Comparison of ENCODE assay signal across 24 mouse cellular contexts in the genomic region with DNA sequence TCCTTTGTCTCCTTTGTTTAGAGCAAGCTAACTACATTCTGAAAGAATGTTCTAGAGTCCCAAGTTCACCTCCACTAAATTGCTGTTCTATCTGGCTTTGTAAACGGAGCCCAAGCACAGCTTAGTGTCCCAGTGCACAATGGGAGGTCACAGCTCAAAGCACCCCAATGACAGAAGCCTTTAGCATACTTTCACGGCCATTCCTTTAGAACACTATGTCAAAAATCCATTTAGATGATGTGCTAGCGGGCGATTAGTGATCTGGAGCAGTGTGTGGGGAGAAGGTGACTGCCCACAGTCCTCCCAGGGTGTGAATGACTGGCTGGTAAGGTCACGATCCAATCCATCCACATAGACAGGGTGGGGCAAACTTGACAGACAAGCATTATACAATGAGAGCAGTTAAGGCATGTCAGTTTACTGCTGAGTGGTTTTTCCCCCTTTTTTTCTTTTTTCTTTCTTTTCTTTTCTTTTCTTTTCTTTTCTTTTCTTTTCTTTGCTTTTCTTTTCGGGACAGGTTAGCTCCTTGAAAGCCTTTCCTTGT.
DNase-seq lines count a peak whose midpoint lies in the region; ATAC-seq and TF ChIP-seq lines count a peak whose summit lies in the region.
"Had no signal": no experiment of that assay in that cellular context is flagged by ENCODE, and none has a peak within 500 bp of the region (broad histone marks: within the 10 kb centered on the region; RNA-seq: fewer than 3 reads in every experiment).

No protein-coding gene starts in this region.

- H3K27me3 ChIP-seq in intestine, embryonic 15.5 days (replicated peaks): no peaks in the 10 kb centered on the region
- no peaks in the 10 kb centered on the region for H3K27me3 ChIP-seq in intestine, postnatal 0 days (replicated peaks; ENCODE audit: control insufficient read depth, insufficient read depth, low read length)
- H3K27me3 ChIP-seq in kidney, embryonic 16.5 days (ENCODE audit: insufficient read depth, low read length): no peaks in the 10 kb centered on the region
- no peaks in the 10 kb centered on the region for H3K27me3 ChIP-seq in heart, embryonic 11.5 days (ENCODE audit: control insufficient read depth, insufficient read depth, low read length)
- H3K27me3 ChIP-seq: CH12.LX; embryonic facial prominence, embryonic 12.5 days; embryonic facial prominence, embryonic 15.5 days; forebrain, embryonic 13.5 days; hindbrain, embryonic 12.5 days; hindbrain, embryonic 15.5 days had no signal

- no peaks in the 10 kb centered on the region for H3K4me1 ChIP-seq in intestine, embryonic 15.5 days (replicated peaks)
- H3K4me1 ChIP-seq in intestine, postnatal 0 days (replicated peaks; ENCODE audit: control insufficient read depth, insufficient read depth, low read length): peaks cover 4% of the 10 kb centered on the region; the same call in 1 of the 2 replicates
- H3K4me1 ChIP-seq in kidney, embryonic 16.5 days (ENCODE audit: insufficient read depth, low read length): peaks cover 8% of the 10 kb centered on the region
- H3K4me1 ChIP-seq in heart, embryonic 11.5 days (ENCODE audit: control insufficient read depth, insufficient read depth, low read length): no peaks in the 10 kb centered on the region
- H3K4me1 ChIP-seq: embryonic facial prominence, embryonic 12.5 days; embryonic facial prominence, embryonic 15.5 days; heart, embryonic 10.5 days had no signal

- no peak overlapping the region for H3K4me2 ChIP-seq in intestine, embryonic 15.5 days (replicated peaks)
- H3K4me2 ChIP-seq in intestine, postnatal 0 days (replicated peaks; ENCODE audit: low read depth): no peak overlapping the region
- no peak overlapping the region for H3K4me2 ChIP-seq in kidney, embryonic 16.5 days (replicated peaks; ENCODE audit: low read depth, low read length)
- H3K4me2 ChIP-seq in heart, embryonic 11.5 days: no peak overlapping the region
- H3K4me2 ChIP-seq: embryonic facial prominence, embryonic 12.5 days; embryonic facial prominence, embryonic 15.5 days; forebrain, embryonic 13.5 days; hindbrain, embryonic 12.5 days; hindbrain, embryonic 15.5 days had no signal

- H3K9me3 ChIP-seq in intestine, embryonic 15.5 days: no peaks in the 10 kb centered on the region
- H3K9me3 ChIP-seq in intestine, postnatal 0 days (ENCODE audit: control insufficient read depth): no peaks in the 10 kb centered on the region
- no peaks in the 10 kb centered on the region for H3K9me3 ChIP-seq in kidney, embryonic 16.5 days (ENCODE audit: low read length)
- H3K9me3 ChIP-seq in heart, embryonic 11.5 days (replicated peaks; ENCODE audit: control insufficient read depth, low read length): no peaks in the 10 kb centered on the region
- H3K9me3 ChIP-seq: embryonic facial prominence, embryonic 12.5 days; embryonic facial prominence, embryonic 15.5 days; forebrain, embryonic 13.5 days; heart, embryonic 10.5 days; hindbrain, embryonic 12.5 days; hindbrain, embryonic 15.5 days had no signal

- H3K4me3 ChIP-seq in intestine, embryonic 15.5 days (replicated peaks): no peak overlapping the region
- H3K4me3 ChIP-seq in intestine, postnatal 0 days (ENCODE audit: low read depth, low read length): no peak overlapping the region
- H3K4me3 ChIP-seq in kidney, embryonic 16.5 days (ENCODE audit: low read length): no peak overlapping the region
- no peak overlapping the region for H3K4me3 ChIP-seq in heart, embryonic 11.5 days (ENCODE audit: low read depth, low read length)
- H3K4me3 ChIP-seq: embryonic facial prominence, embryonic 12.5 days; embryonic facial prominence, embryonic 15.5 days; forebrain, embryonic 13.5 days; heart, adult 2 months; heart, embryonic 10.5 days; hindbrain, embryonic 12.5 days; hindbrain, embryonic 15.5 days had no signal

- no peak overlapping the region for H3K27ac ChIP-seq in intestine, embryonic 15.5 days
- H3K27ac ChIP-seq in intestine, postnatal 0 days (ENCODE audit: low read depth, low read length): no peak overlapping the region
- no peak overlapping the region for H3K27ac ChIP-seq in kidney, embryonic 16.5 days (ENCODE audit: low read length)
- no peak overlapping the region for H3K27ac ChIP-seq in heart, embryonic 11.5 days (ENCODE audit: low read depth, low read length)
- H3K27ac ChIP-seq: embryonic facial prominence, embryonic 12.5 days; embryonic facial prominence, embryonic 15.5 days; forebrain, embryonic 13.5 days; heart, adult 2 months; heart, embryonic 10.5 days; hindbrain, embryonic 12.5 days; hindbrain, embryonic 15.5 days had no signal

- H3K36me3 ChIP-seq in intestine, embryonic 15.5 days: no peaks in the 10 kb centered on the region
- no peaks in the 10 kb centered on the region for H3K36me3 ChIP-seq in intestine, postnatal 0 days (ENCODE audit: control insufficient read depth, insufficient read depth)
- no peaks in the 10 kb centered on the region for H3K36me3 ChIP-seq in kidney, embryonic 16.5 days (ENCODE audit: insufficient read depth, low read length)
- H3K36me3 ChIP-seq in heart, embryonic 11.5 days (ENCODE audit: control insufficient read depth, insufficient read depth, low read length): no peaks in the 10 kb centered on the region
- H3K36me3 ChIP-seq: embryonic facial prominence, embryonic 12.5 days; embryonic facial prominence, embryonic 15.5 days; heart, embryonic 10.5 days; hindbrain, embryonic 12.5 days; hindbrain, embryonic 15.5 days had no signal

- no peak overlapping the region for H3K9ac ChIP-seq in intestine, embryonic 15.5 days
- no peak overlapping the region for H3K9ac ChIP-seq in intestine, postnatal 0 days (ENCODE audit: low read depth, low read length)
- no peak overlapping the region for H3K9ac ChIP-seq in kidney, embryonic 16.5 days (replicated peaks; ENCODE audit: low read length)
- H3K9ac ChIP-seq in heart, embryonic 11.5 days (ENCODE audit: low read depth, low read length): no peak overlapping the region
- H3K9ac ChIP-seq: embryonic facial prominence, embryonic 12.5 days; embryonic facial prominence, embryonic 15.5 days; forebrain, embryonic 13.5 days; hindbrain, embryonic 12.5 days; hindbrain, embryonic 15.5 days had no signal

- 69% methylated on average over 6 of the region's 6 CpGs for WGBS in intestine, embryonic 15.5 days
- 62% methylated on average over 6 of the region's 6 CpGs for WGBS in intestine, postnatal 0 days
- WGBS in kidney, embryonic 16.5 days: 64% methylated on average over 6 of the region's 6 CpGs
- WGBS in heart, embryonic 11.5 days (ENCODE audit: insufficient replicate concordance): 60% methylated on average over 6 of the region's 6 CpGs

- ATAC-seq in intestine, embryonic 15.5 days: peak; percentile 53; the same call in 1 of the 2 replicates
- no peak for ATAC-seq in intestine, postnatal 0 days
- no peak for ATAC-seq in kidney, embryonic 16.5 days (ENCODE audit: low FRiP score, low TSS enrichment)
- no peak for ATAC-seq in heart, embryonic 11.5 days (replicated peaks; ENCODE audit: insufficient number of reproducible peaks, low FRiP score, low TSS enrichment)
- ATAC-seq: forebrain, embryonic 13.5 days; forebrain, embryonic 16.5 days had no signal

- peak; percentile 5 for DNase-seq in kidney, adult 9 months
- DNase-seq in WW6 (ENCODE audit: low read depth, low spot score): peak; percentile 26
- DNase-seq in B cell, adult 2 months: no peak
- DNase-seq: adrenal gland, adult 2 months; adrenal gland, postnatal 14 days; cerebellum, adult 11 months; cerebellum, adult 2 months; cerebellum, adult 9-11 months; cerebellum, postnatal 25 days; gastrocnemius, postnatal 10 days; gastrocnemius, postnatal 36 days; heart, adult 2 months had no signal

- TF ChIP-seq CTCF in intestine, postnatal 0 days (IDR thresholded peaks at IDR 0.05; ENCODE audit: low read depth): no peak

Comparison
In these comparisons a context has a peak if more than half of its experiments do, and no peak if none do; other contexts are left out.
1. DNase-seq: peak in kidney, adult 9 months (single experiment) and WW6 (single experiment); none in B cell, adult 2 months (0 of 2).